Mouse (Mus musculus): ENCODE measurements at regions not wholly inside any gene's neighbourhood (a gene's known extent, or its start where the extent isn't known, plus 50 kb on each side); places are given as distances from the start of the nearest gene placed in this dataset.
"Not testable (repeated sequence)": the region's sequence is repeated elsewhere in the genome, so short reads cannot be mapped to it uniquely, and the experiment has no call there.

- Histone ChIP-seq H3K27me3 (no peaks in the 10 kb centered on the region), H3K9ac (no peak overlapping the region), H3K4me3 (replicated peaks) (no peak overlapping the region), H3K36me3 (replicated peaks) (no peaks in the 10 kb centered on the region), H3K4me1 (peaks cover 6% of the 10 kb centered on the region; the same call in 1 of the 2 replicates), H3K9me3 (no peaks in the 10 kb centered on the region), H3K27ac (no peak overlapping the region), H3K4me2 (no peak overlapping the region)
- no peak for ATAC-seq (ENCODE audit: low FRiP score)
Measured at GRCm38 (mm10) chr3:20777883-20778282, 410.9 kb upstream of the Agtr1b start.

- Histone ChIP-seq H3K36me3 (replicated peaks) (no peaks in the 10 kb centered on the region), H3K27ac (no peak overlapping the region), H3K27me3 (no peaks in the 10 kb centered on the region), H3K4me1 (peaks cover 6% of the 10 kb centered on the region; the same call in 1 of the 2 replicates), H3K9me3 (no peaks in the 10 kb centered on the region), H3K9ac (no peak overlapping the region), H3K4me3 (replicated peaks) (no peak overlapping the region), H3K4me2 (no peak overlapping the region)
- WGBS = 32% methylated on average over 2 of the region's 2 CpGs
- peak; percentile 59; the same call in 1 of the 2 replicates for ATAC-seq (ENCODE audit: low FRiP score)
Measured at GRCm38 (mm10) chr3:20776964-20777304, 410.0 kb upstream of the Agtr1b start.

- H3K27ac ChIP-seq = peak overlapping the region; percentile 51
- H3K4me3 ChIP-seq (replicated peaks) = no peak overlapping the region
- no peaks in the 10 kb centered on the region for H3K36me3 ChIP-seq (replicated peaks)
- peak; percentile 86 for ATAC-seq (ENCODE audit: low FRiP score)
- H3K27me3 ChIP-seq = no peaks in the 10 kb centered on the region
- no peak overlapping the region for H3K4me2 ChIP-seq
- H3K9ac ChIP-seq = no peak overlapping the region
- 28% methylated on average over 4 of the region's 4 CpGs for WGBS
- H3K9me3 ChIP-seq = no peaks in the 10 kb centered on the region
- peaks cover 6% of the 10 kb centered on the region; the same call in 1 of the 2 replicates for H3K4me1 ChIP-seq
Measured at GRCm38 (mm10) chr3:20776128-20776963, 409.4 kb upstream of the Agtr1b start.

GRCm38 (mm10) chr3:20734302-20734701 lies 367.3 kb upstream of the Agtr1b start:
- Histone ChIP-seq H3K4me3 (replicated peaks) (no peak overlapping the region), H3K9me3 (no peaks in the 10 kb centered on the region), H3K9ac (no peak overlapping the region), H3K4me1 (no peaks in the 10 kb centered on the region), H3K4me2 (no peak overlapping the region), H3K27me3 (no peaks in the 10 kb centered on the region), H3K36me3 (replicated peaks) (no peaks in the 10 kb centered on the region), H3K27ac (no peak overlapping the region)
- ATAC-seq (ENCODE audit: low FRiP score) = no peak
- 79% methylated on average over 3 of the region's 3 CpGs for WGBS

- no peak overlapping the region for H3K9ac ChIP-seq
- H3K4me3 ChIP-seq (replicated peaks) = no peak overlapping the region
- H3K27me3 ChIP-seq = no peaks in the 10 kb centered on the region
- no peak overlapping the region for H3K4me2 ChIP-seq
- H3K9me3 ChIP-seq = no peaks in the 10 kb centered on the region
- H3K4me1 ChIP-seq = no peaks in the 10 kb centered on the region
- H3K36me3 ChIP-seq (replicated peaks) = no peaks in the 10 kb centered on the region
- ATAC-seq (ENCODE audit: low FRiP score) = no peak
- no peak overlapping the region for H3K27ac ChIP-seq
Measured at GRCm38 (mm10) chr3:20732005-20732404, 365.0 kb upstream of the Agtr1b start.

GRCm38 (mm10) chr3:20730481-20730880 lies 363.5 kb upstream of the Agtr1b start:
- no peak for ATAC-seq (ENCODE audit: low FRiP score)
- H3K27me3 ChIP-seq = no peaks in the 10 kb centered on the region
- no peaks in the 10 kb centered on the region for H3K9me3 ChIP-seq
- no peak overlapping the region for H3K9ac ChIP-seq
- H3K36me3 ChIP-seq (replicated peaks) = no peaks in the 10 kb centered on the region
- no peak overlapping the region for H3K27ac ChIP-seq
- H3K4me1 ChIP-seq = no peaks in the 10 kb centered on the region
- H3K4me3 ChIP-seq (replicated peaks) = no peak overlapping the region
- no peak overlapping the region for H3K4me2 ChIP-seq

GRCm38 (mm10) chr3:20729776-20730175 lies 362.8 kb upstream of the Agtr1b start:
- H3K4me3 ChIP-seq (replicated peaks); H3K4me1 ChIP-seq; ATAC-seq (ENCODE audit: low FRiP score); H3K27me3 ChIP-seq; H3K9me3 ChIP-seq; H3K9ac ChIP-seq; H3K4me2 ChIP-seq; H3K36me3 ChIP-seq (replicated peaks); H3K27ac ChIP-seq: not testable (repeated sequence)

- H3K27ac ChIP-seq = no peak overlapping the region
- H3K27me3 ChIP-seq = no peaks in the 10 kb centered on the region
- WGBS = 64% methylated on average over 1 of the region's 1 CpGs
- H3K9me3 ChIP-seq = 0 out of 2 replicates have a peak, but pooled peaks cover 3% of the 10 kb centered on the region
- no peak overlapping the region for H3K4me3 ChIP-seq (replicated peaks)
- H3K4me1 ChIP-seq = no peaks in the 10 kb centered on the region
- no peaks in the 10 kb centered on the region for H3K36me3 ChIP-seq (replicated peaks)
- no peak overlapping the region for H3K4me2 ChIP-seq
- no peak for ATAC-seq (ENCODE audit: low FRiP score)
- no peak overlapping the region for H3K9ac ChIP-seq
Measured at GRCm38 (mm10) chr3:20714671-20715070, 347.7 kb upstream of the Agtr1b start.

- no peak overlapping the region for H3K4me3 ChIP-seq (replicated peaks)
- no peaks in the 10 kb centered on the region for H3K9me3 ChIP-seq
- WGBS = 71% methylated on average over 2 of the region's 2 CpGs
- no peak overlapping the region for H3K4me2 ChIP-seq
- no peaks in the 10 kb centered on the region for H3K4me1 ChIP-seq
- no peaks in the 10 kb centered on the region for H3K36me3 ChIP-seq (replicated peaks)
- no peaks in the 10 kb centered on the region for H3K27me3 ChIP-seq
- no peak overlapping the region for H3K27ac ChIP-seq
- H3K9ac ChIP-seq = no peak overlapping the region
- ATAC-seq (ENCODE audit: low FRiP score) = no peak
Measured at GRCm38 (mm10) chr3:20709661-20710060, 342.7 kb upstream of the Agtr1b start.

- no peak overlapping the region for H3K9ac ChIP-seq
- no peak overlapping the region for H3K27ac ChIP-seq
- 89% methylated on average over 2 of the region's 2 CpGs for WGBS
- no peaks in the 10 kb centered on the region for H3K4me1 ChIP-seq
- H3K4me2 ChIP-seq = no peak overlapping the region
- H3K27me3 ChIP-seq = no peaks in the 10 kb centered on the region
- H3K9me3 ChIP-seq = no peaks in the 10 kb centered on the region
- H3K36me3 ChIP-seq (replicated peaks) = no peaks in the 10 kb centered on the region
- no peak overlapping the region for H3K4me3 ChIP-seq (replicated peaks)
- ATAC-seq (ENCODE audit: low FRiP score) = no peak
Measured at GRCm38 (mm10) chr3:20695322-20695859, 328.4 kb upstream of the Agtr1b start.

- H3K9me3 ChIP-seq = no peaks in the 10 kb centered on the region
- no peak overlapping the region for H3K4me3 ChIP-seq (replicated peaks)
- WGBS = 87% methylated on average over 6 of the region's 6 CpGs
- no peaks in the 10 kb centered on the region for H3K27me3 ChIP-seq
- no peak overlapping the region for H3K9ac ChIP-seq
- H3K36me3 ChIP-seq (replicated peaks) = no peaks in the 10 kb centered on the region
- no peak overlapping the region for H3K27ac ChIP-seq
- no peak overlapping the region for H3K4me2 ChIP-seq
- H3K4me1 ChIP-seq = no peaks in the 10 kb centered on the region
- ATAC-seq (ENCODE audit: low FRiP score) = no peak
Measured at GRCm38 (mm10) chr3:20680944-20681494, 314.0 kb upstream of the Agtr1b start.

GRCm38 (mm10) chr3:20661883-20662282 lies 294.9 kb upstream of the Agtr1b start:
- Histone ChIP-seq H3K4me1 (peaks cover 6% of the 10 kb centered on the region; the same call in 1 of the 2 replicates), H3K4me2 (no peak overlapping the region), H3K9ac (no peak overlapping the region), H3K4me3 (replicated peaks) (no peak overlapping the region), H3K27ac (no peak overlapping the region), H3K27me3 (no peaks in the 10 kb centered on the region), H3K9me3 (no peaks in the 10 kb centered on the region), H3K36me3 (replicated peaks) (no peaks in the 10 kb centered on the region)
- WGBS = 61% methylated on average over 1 of the region's 1 CpGs
- no peak for ATAC-seq (ENCODE audit: low FRiP score)

GRCm38 (mm10) chr3:20655345-20655744 lies 288.4 kb upstream of the Agtr1b start:
- 0 out of 2 replicates have a peak, but pooled peaks have one; percentile 39 for ATAC-seq (ENCODE audit: low FRiP score)
- no peaks in the 10 kb centered on the region for H3K27me3 ChIP-seq
- H3K9ac ChIP-seq = no peak overlapping the region
- H3K9me3 ChIP-seq = no peaks in the 10 kb centered on the region
- H3K4me3 ChIP-seq (replicated peaks) = no peak overlapping the region
- no peak overlapping the region for H3K27ac ChIP-seq
- no peaks in the 10 kb centered on the region for H3K4me1 ChIP-seq
- no peak overlapping the region for H3K4me2 ChIP-seq
- no peaks in the 10 kb centered on the region for H3K36me3 ChIP-seq (replicated peaks)
- WGBS = 5% methylated on average over 1 of the region's 1 CpGs
